Mouse (Mus musculus) Patski (cell line): ENCODE data around the gene Optc. TPM values are rescaled to one million over a fixed set of nuclear protein-coding genes. Genes with fewer than 3 reads are reported as not detected.

Source experiments
- ATAC-seq: fragments of 100-300 bp; one replicate; pipeline ENCODE4 v1.8.0; 2021
- CTCF ChIA-PET: fragments of 350-600 bp; sonication (Branson Sonifier 250); formaldehyde crosslinking; loops from one replicate; lab custom pipeline; 2022; ENCODE audit warnings: inconsistent platforms; lab: Charles Lee
- POLR2A ChIA-PET: fragments of 350-600 bp; sonication (Branson Sonifier 250); formaldehyde crosslinking; loops from one replicate; lab custom pipeline; 2022; ENCODE audit warnings: antibody characterized with exemption, inconsistent platforms; lab: Charles Lee
- DNase-seq: peaks from one replicate; pipeline ENCODE4 v3.0.0-alpha.2; 2011; ENCODE audit warnings: low read depth, low spot score
- H3K27me3 ChIP-seq: fragments of 371-371 bp; one replicate; pipeline ENCODE4 v1.5.1; 2021
- CTCF ChIP-seq: fragments of 100-300 bp; IDR thresholded peaks from one replicate; pipeline ENCODE4 v1.5.1; 2021
- in situ Hi-C: fragments of 300-500 bp; cut with MboI; formaldehyde crosslinking; loops from 3 replicates; pipeline ENCODE4 v1.11.1; 2018; ENCODE audit warnings: low pct_unique_long_range_greater_than_20kb, mixed read lengths
- polyA plus RNA-seq: library from polyadenylated mRNA; unstranded; gene quantifications from one replicate; pipeline ENCODE4 v1.2.3, GENCODE M21; 2021

Gene Optc
- polyA plus RNA-seq, 1 experiment from 2014 or later = 0.04 TPM

DNA sequence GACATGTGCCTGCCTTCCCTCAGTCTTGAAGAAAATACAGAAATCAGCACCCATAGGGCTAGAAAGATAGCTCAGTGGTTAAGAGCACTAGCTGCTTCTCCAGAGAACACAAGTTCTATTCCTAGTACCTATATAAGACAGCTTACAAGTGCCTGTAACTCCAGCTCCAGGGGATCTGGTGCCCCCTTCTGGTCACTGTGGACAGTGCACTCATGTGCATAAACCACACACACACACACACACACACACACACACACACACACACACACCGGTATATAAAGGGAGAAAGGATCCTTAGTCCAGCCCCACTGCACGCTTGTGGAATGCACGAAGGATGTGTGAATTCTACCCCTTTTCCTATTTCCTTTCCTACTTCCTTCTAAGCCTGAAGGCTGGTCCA, 28.4 kb upstream of the Optc start:
- in situ Hi-C loops = no loop called here
- TF ChIP-seq CTCF = no peak
- ChIA-PET CTCF (interaction anchor here (1.1 kb wide), 1 partner anchor 10 kb away, joined by 3 read pairs; no protein-coding TSS in a partner anchor), POLR2A (no interaction called here)
- no peak for ATAC-seq
- H3K27me3 ChIP-seq = no peaks in the 10 kb centered on the region
- DNase-seq = no peak

GRCm38 (mm10) chr1:133934354-133934963, 26.7 kb upstream of the Optc start:
- in situ Hi-C loops = no loop called here

GRCm38 (mm10) chr1:133933301-133934195, 25.7 kb upstream of the Optc start:
- POLR2A ChIA-PET = interaction anchor here (1.2 kb wide), 1 partner anchor 16 kb away, joined by 4 read pairs; no protein-coding TSS in a partner anchor
- TF ChIP-seq CTCF = no peak
- ATAC-seq (no peak), DNase-seq (no peak)
- in situ Hi-C loops = no loop called here
- H3K27me3 ChIP-seq = no peaks in the 10 kb centered on the region
- CTCF ChIA-PET = no interaction called here

More at GRCm38 (mm10) chr1:133934354-133934963, 26.7 kb upstream of the Optc start:
- no peaks in the 10 kb centered on the region for H3K27me3 ChIP-seq
- ChIA-PET POLR2A (no interaction called here), CTCF (interaction anchor here (1.2 kb wide), 1 partner anchor 111 kb away, joined by 3 read pairs; no protein-coding TSS in a partner anchor)
- no peak for TF ChIP-seq CTCF
- DNase-seq (no peak), ATAC-seq (no peak)

- no peak for DNase-seq
- no peak for TF ChIP-seq CTCF
- H3K27me3 ChIP-seq = no peaks in the 10 kb centered on the region
- POLR2A ChIA-PET = no interaction called here
- in situ Hi-C loops = no loop called here
- no peak for ATAC-seq
- CTCF ChIA-PET = no interaction called here
Measured at GRCm38 (mm10) chr1:133929980-133930379, 22.2 kb upstream of the Optc start.

DNA sequence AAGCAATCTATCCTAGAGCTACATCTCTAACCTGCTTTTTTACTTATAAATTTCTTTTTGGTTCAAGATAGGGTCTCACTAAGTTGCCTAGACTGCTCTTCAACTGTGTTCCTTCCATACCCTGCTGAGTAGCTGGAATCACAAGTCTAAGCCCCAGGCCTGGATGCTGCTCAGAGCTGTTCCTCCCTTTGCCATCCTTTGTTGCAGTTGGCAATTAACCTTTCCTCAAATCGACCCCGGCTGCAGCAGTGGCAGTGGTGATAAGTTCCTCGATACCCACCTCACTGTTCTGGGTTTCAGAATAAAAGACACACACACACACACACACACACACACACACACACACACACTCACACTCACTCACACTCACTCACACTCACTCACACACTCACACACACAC, 17.4 kb upstream of the Optc start:
- CTCF ChIA-PET = no interaction called here

DNA sequence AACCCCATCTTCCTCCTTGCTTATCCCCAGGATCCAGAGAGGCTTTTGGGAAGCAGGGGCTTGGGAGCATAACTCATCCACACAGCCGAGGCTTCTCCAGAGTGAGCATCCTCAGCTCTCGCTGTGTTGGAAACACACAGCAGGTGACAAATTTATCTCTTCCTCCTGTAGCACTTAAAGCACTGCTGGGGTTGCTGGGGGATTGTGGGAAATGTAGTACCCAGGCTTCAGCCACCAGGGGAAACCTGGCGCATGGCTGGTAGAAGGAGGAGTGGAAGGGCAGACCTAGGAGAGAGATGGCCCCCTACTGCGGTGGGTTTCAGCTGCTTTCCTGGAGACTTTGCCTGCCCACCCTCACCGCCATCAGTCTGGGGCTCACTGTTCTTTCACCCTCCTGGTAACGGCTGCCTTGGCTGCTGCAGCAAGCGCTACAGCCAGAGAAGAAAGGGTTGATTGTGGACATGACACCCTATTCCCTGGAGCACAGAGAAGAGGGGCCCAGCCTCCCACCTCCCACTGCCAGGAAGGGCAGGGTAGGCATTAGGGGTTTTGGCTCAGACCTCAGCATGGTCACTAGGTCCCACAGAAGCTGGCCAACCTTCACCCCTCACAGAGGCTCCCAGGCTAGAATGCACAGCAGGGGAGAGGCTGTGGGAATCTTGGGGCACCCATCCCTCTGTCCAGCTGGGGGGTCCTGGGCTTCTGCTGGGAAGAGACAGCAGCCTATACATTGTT, 16.5 kb upstream of the Optc start:
- in situ Hi-C loops = loop anchor here (25.0 kb wide), 1 partner anchor 537 kb away; no protein-coding TSS in a partner anchor
- DNase-seq (no peak), ATAC-seq (no peak)
- CTCF ChIA-PET = no interaction called here
- POLR2A ChIA-PET = no interaction called here
- H3K27me3 ChIP-seq = no peaks in the 10 kb centered on the region
- no peak for TF ChIP-seq CTCF

More for the DNA sequence above, 17.4 kb upstream of the Optc start:
- H3K27me3 ChIP-seq = no peaks in the 10 kb centered on the region
- DNase-seq = no peak
- TF ChIP-seq CTCF = no peak
- POLR2A ChIA-PET = no interaction called here
- in situ Hi-C loops = no loop called here
- no peak for ATAC-seq

DNA sequence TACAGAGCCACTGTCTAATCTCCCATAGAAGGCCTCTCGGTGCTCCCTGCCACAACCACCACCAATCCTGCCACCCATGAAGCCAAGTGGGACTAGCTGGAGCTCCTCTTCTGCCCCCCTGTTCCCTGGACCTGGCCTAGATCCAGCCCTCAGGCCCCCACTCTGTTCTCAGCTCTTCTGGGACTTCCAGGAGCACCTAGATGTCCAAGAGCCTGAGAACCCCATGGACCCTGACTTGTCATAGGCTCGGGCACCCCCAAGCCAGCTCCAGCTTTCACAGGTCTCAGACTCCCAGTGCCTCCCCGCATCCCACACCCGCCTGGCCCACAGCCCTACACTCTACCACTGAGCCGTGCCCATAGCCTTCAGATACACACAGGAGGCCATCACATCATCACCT, 15.3 kb upstream of the Optc start:
- ChIA-PET POLR2A (no interaction called here), CTCF (no interaction called here)
- no peak for ATAC-seq

DNA sequence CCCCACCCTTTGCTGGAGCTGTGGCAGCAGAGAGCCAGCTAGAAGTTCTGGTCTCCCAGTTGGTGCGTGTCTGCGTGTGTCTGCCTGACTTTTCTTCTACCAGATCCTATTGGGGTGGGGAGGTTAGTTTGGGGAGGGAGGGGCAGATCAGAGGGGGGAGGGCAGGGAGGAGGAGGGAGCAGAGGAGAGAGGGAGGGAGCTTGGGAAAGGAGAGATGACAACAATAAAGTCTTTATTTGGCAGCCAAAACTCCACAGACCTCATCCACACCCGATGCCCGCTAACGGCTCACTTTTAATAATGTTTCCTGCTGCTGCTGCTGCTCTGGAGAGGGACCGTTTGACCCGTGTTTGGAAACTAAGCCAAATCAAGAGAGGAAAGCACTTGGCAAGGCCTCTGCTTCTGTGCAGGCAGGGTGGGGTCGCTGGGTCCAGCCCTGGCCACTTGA, 13.5 kb upstream of the Optc start, which contains the start of gene Prelp:
TSS of gene Prelp (minus strand) at position 111 of the 448 bp plus-strand sequence.
- TF ChIP-seq CTCF = no peak
- ChIA-PET POLR2A (no interaction called here), CTCF (interaction anchor here (1.2 kb wide), 1 partner anchor 20 kb away, joined by 3 read pairs; no protein-coding TSS in a partner anchor)
- H3K27me3 ChIP-seq = no peaks in the 10 kb centered on the region
- DNase-seq (no peak), ATAC-seq (no peak)
- in situ Hi-C loops = loop anchor here (25.0 kb wide), 1 partner anchor 534 kb away; no protein-coding TSS in a partner anchor

More for the DNA sequence above, 15.3 kb upstream of the Optc start:
- no peaks in the 10 kb centered on the region for H3K27me3 ChIP-seq
- no peak for DNase-seq
- TF ChIP-seq CTCF = no peak
- in situ Hi-C loops = loop anchor here (25.0 kb wide), 1 partner anchor 536 kb away; no protein-coding TSS in a partner anchor

DNA sequence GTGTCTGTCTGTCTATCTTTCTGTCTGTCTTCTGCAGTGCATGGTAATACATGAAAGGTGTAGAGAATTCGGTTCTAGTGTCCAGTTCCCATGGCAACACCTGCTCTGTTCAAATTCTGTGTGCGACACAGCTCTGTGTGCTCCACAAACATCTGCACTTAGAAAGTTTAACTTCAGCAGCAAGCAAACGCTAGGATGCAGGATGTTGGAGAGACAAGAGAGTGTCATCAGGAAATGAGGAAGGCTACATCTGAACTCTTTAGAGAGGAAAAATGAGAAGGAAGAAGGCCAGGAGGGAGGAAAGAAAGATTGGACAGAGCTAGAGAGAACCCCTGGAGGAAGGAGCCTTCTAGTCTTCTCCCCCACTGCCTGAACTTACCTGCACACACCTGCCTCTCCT, 13.1 kb upstream of the Optc start:
- DNase-seq = no peak
- POLR2A ChIA-PET = no interaction called here
- TF ChIP-seq CTCF = no peak
- no peak for ATAC-seq
- in situ Hi-C loops = loop anchor here (25.0 kb wide), 1 partner anchor 534 kb away; no protein-coding TSS in a partner anchor
- CTCF ChIA-PET = no interaction called here
- no peaks in the 10 kb centered on the region for H3K27me3 ChIP-seq

DNA sequence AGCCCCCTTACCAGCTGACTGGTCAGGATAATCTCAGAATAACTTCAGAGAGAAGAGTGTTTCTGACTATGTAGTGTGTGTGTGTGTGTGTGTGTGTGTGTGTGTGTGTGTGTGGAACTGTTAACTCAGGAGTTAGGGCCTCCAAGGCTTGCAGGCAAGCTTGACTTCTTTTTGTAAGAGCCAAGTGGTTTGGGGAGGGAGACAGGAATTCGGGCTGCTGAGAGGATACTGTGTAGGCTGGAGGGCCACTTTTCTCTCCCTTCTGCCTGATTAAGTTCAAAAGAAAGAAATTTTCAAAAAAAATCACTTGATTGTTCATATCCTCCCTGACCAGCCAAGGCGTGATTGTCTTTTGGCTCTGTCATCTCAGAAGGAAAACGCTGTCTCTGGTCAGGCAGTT, 12.6 kb upstream of the Optc start:
- POLR2A ChIA-PET = no interaction called here
- in situ Hi-C loops = loop anchor here (25.0 kb wide), 1 partner anchor 533 kb away; no protein-coding TSS in a partner anchor
- H3K27me3 ChIP-seq = no peaks in the 10 kb centered on the region
- no peak for TF ChIP-seq CTCF
- CTCF ChIA-PET = interaction anchor here (0.7 kb wide), 1 partner anchor 39 kb away, joined by 3 read pairs; no protein-coding TSS in a partner anchor
- ATAC-seq = no peak
- DNase-seq = no peak
